Mouse (Mus musculus) neural tube, embryonic 14.5 days (tissue): ENCODE measurements around the gene Mterf1a. TPM values are rescaled to one million over a fixed set of nuclear protein-coding genes. Genes with fewer than 3 reads are reported as not detected.
A peak's percentile ranks its signal among the peaks of the same experiment; 100 is the strongest.
"Not testable (repeated sequence)": the region's sequence is repeated elsewhere in the genome, so short reads cannot be mapped to it uniquely, and the experiment has no call there.

ENCODE experiments used
- ATAC-seq: fragments of 200-750 bp; cut with Nextera tagmentation; 2 replicates; pipeline ENCODE4 v1.8.0; 2017; ENCODE audit warnings: low read depth, mild to moderate bottlenecking, moderate TSS enrichment, moderate library complexity
- H3K27ac ChIP-seq: fragments of 300-500 bp; sonication (generic); 2 replicates; pipeline ENCODE4 v1.5.1; 2014; ENCODE audit warnings: low read depth, mild to moderate bottlenecking, control low read depth, low read length, moderate library complexity, mixed read lengths
- H3K27me3 ChIP-seq: fragments of 300-500 bp; sonication (generic); 2 replicates; pipeline ENCODE4 v1.6.1; 2014; ENCODE audit warnings: low read length; ENCODE audit not compliant: control insufficient read depth, insufficient read depth
- H3K36me3 ChIP-seq: fragments of 300-500 bp; sonication (generic); 2 replicates; pipeline ENCODE4 v1.6.1; 2014; ENCODE audit warnings: low read length, mixed read lengths; ENCODE audit not compliant: control insufficient read depth, insufficient read depth
- H3K4me1 ChIP-seq: fragments of 300-500 bp; sonication (generic); 2 replicates; pipeline ENCODE4 v1.6.1; 2014; ENCODE audit warnings: low read length; ENCODE audit not compliant: control insufficient read depth, insufficient read depth
- H3K4me2 ChIP-seq: fragments of 300-500 bp; sonication (generic); 2 replicates; pipeline ENCODE4 v1.6.1; 2014; ENCODE audit warnings: mild to moderate bottlenecking, low read depth, low read length, control low read depth
- H3K4me3 ChIP-seq: fragments of 300-500 bp; sonication (generic); 2 replicates; pipeline ENCODE4 v1.5.1; 2014; ENCODE audit warnings: low read depth, low read length, control low read depth, mixed read lengths
- H3K9ac ChIP-seq: fragments of 300-500 bp; sonication (generic); replicated peaks from 2 replicates; pipeline ENCODE4 v1.6.1; 2014; ENCODE audit warnings: low read depth, mild to moderate bottlenecking, control low read depth, low read length, mixed read lengths
- H3K9me3 ChIP-seq: fragments of 300-500 bp; sonication (generic); 2 replicates; pipeline ENCODE4 v1.6.1; 2016; ENCODE audit warnings: low read length; ENCODE audit not compliant: control insufficient read depth
- WGBS: fragments of 180-500 bp; shearing (Covaris S2); extraction: QIAGEN DNeasy Blood & Tissue Kit; methylation state at CpG from one replicate; pipeline ENCODE4 v1.1.7; 2014; 5-methylcytosine and 5-hydroxymethylcytosine counted together
- polyA plus RNA-seq: library from polyadenylated mRNA; unstranded; fragments of >200 nt; fragmentation: Nextera tagmentation; extraction: Ambion mirVana; gene quantifications from 2 replicates; pipeline ENCODE4 v1.2.1, GENCODE M21; 2014

Mterf1a gene
- polyA plus RNA-seq, 1 experiment from 2014 or later = 8.2 TPM

DNA sequence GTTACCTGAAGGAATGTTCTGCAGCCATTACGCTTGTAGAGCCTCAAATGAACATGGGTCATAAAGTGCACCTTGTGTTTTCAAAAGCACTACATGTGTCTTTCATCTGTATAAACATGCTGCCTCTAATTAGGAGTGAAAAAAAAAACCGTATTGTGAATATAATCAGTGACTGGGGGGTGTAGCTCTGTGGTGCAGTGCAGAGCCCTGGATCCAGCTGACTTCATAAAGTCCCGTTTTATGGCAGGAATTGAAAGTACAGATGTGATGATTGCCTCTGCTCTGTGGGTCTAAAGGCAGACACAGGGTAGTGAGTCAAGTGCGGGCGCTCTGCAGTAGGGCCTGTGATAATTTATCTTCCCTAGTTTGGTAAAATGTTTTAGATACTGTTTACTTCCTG is 37.0 kb upstream of the Mterf1a start:
- ATAC-seq = no peak
- H3K9ac ChIP-seq = 0 out of 2 replicates have a peak overlapping the region, but pooled peaks have one; percentile 2
- no peaks in the 10 kb centered on the region for H3K9me3 ChIP-seq
- H3K27ac ChIP-seq = no peak overlapping the region
- peak overlapping the region; percentile 65 for H3K4me2 ChIP-seq
- peak overlapping the region; percentile 87 for H3K4me3 ChIP-seq
- H3K36me3 ChIP-seq = no peaks in the 10 kb centered on the region
- peaks cover 2% of the 10 kb centered on the region; the same call in 1 of the 2 replicates for H3K27me3 ChIP-seq
- peaks cover 20% of the 10 kb centered on the region for H3K4me1 ChIP-seq
- WGBS = 31% methylated on average over 5 of the region's 5 CpGs

- Histone ChIP-seq H3K9me3 (no peaks in the 10 kb centered on the region), H3K27ac (peak overlapping the region; percentile 97), H3K4me1 (peaks cover 20% of the 10 kb centered on the region), H3K4me2 (peak overlapping the region; percentile 65), H3K36me3 (no peaks in the 10 kb centered on the region), H3K9ac (peak overlapping the region; percentile 100), H3K4me3 (peak overlapping the region; percentile 87), H3K27me3 (peaks cover 2% of the 10 kb centered on the region; the same call in 1 of the 2 replicates)
- ATAC-seq = peak; percentile 67
- WGBS = under 1% methylated on average over 12 of the region's 12 CpGs
Measured at GRCm38 (mm10) chr5:3928690-3929046, 34.9 kb upstream of the Mterf1a start.

DNA sequence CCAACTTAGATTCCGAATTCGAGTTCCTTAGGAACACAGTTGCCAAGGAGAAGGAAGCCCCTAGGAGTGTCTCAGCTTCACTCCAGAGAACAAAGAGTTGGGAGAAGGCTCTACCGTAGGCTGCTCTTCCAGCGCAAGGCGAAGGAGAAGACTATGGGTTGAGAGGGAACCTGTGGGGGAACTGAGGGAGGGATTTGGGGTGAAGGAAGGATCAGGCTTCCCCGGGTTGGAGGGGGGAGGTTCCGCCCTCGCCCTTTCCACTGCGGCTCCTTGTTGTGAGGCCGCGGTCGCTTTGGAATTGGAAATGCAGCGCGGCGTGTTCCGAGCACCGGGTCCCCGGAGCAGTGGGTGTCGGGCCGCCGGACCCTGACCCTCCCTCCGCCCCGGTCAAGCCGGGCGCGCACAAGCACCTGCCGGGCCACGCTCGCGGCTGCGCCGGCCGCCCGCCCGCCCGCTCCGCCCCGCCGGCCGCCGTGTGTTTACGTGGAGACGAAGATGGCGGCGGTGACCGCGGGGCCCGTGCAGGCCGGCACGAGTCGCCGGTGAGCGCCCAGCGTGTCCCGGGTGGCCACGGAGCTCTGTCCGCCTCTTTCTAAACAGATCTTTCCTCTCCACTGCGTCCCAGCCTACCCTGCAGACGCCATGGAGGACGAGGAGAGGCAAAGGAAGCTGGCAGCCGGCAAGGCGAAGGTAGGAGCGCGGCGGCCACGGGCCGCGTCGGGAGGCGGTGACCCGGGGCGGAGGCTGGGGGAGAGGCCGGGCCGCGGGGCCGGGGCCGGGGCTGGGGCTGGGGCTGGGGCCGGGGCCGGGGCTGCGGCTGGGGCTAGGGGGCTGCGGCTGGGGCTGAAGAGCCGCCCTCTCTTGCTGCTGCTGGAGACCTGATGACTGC is 34.3 kb upstream of the Mterf1a start, which contains the start of gene Akap9:
Akap9 (plus strand) TSS at position 254 of the 889 bp plus-strand sequence.
- Histone ChIP-seq H3K4me2 (peak within 1 kb of the TSS; percentile 65), H3K27me3 (peaks cover 2% of the 10 kb centered on the region; the same call in 1 of the 2 replicates), H3K4me1 (peaks cover 20% of the 10 kb centered on the region), H3K4me3 (peak within 1 kb of the TSS; percentile 87), H3K36me3 (no peaks in the 10 kb centered on the region), H3K9me3 (no peaks in the 10 kb centered on the region), H3K27ac (peak within 1 kb of the TSS; percentile 97), H3K9ac (peak within 1 kb of the TSS; percentile 100)
- WGBS = under 1% methylated on average over 59 of the region's 82 CpGs
- peak; percentile 86 for ATAC-seq

DNA sequence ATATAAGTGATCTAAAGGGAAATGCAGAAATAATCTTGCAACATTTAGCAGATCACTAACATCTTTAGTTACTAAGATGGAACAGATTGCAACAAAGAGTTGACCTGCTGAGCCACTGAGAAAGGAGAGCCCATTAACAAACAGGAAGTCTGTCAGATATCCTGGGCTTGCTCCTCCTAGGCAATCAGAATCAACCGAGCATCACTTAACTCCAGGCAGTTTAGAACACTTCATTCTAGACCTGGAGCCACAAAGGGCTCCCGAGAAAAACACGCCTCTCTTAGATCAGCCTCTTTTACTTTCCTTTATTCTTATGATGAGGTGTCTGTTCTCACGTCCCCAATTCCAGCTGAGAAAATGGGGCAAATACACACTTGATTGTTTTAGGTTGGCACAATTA is 32.9 kb upstream of the Mterf1a start:
- Histone ChIP-seq H3K4me2 (no peak overlapping the region), H3K9ac (no peak overlapping the region), H3K4me1 (peaks cover 16% of the 10 kb centered on the region), H3K4me3 (no peak overlapping the region), H3K27me3 (peaks cover 2% of the 10 kb centered on the region; the same call in 1 of the 2 replicates), H3K9me3 (no peaks in the 10 kb centered on the region), H3K36me3 (no peaks in the 10 kb centered on the region), H3K27ac (no peak overlapping the region)
- ATAC-seq = no peak
- 15% methylated on average over 4 of the region's 4 CpGs for WGBS

DNA sequence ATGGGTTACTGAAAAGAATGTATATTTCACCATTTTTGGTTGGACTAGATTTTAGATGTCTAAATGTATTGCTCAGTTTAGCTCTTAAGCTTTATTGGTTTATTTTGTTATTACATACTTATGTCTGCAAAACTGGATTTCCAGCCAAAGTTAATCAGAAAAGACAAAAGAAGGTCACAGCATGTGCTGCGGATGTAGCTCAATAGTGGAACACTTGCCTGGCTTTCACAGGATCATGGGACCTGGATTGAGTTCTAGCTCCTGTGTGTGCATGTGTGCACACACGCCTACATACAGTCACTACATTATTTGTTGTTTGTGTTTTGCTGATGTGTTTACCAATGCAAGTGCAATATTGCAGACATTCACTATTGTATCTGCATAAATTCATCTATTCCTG is 28.6 kb upstream of the Mterf1a start:
- ATAC-seq = no peak
- WGBS = 94% methylated on average over 2 of the region's 2 CpGs
- no peaks in the 10 kb centered on the region for H3K27me3 ChIP-seq
- no peaks in the 10 kb centered on the region for H3K36me3 ChIP-seq
- no peak overlapping the region for H3K9ac ChIP-seq
- no peaks in the 10 kb centered on the region for H3K9me3 ChIP-seq
- no peak overlapping the region for H3K4me2 ChIP-seq
- no peak overlapping the region for H3K4me3 ChIP-seq
- no peak overlapping the region for H3K27ac ChIP-seq
- peaks cover 3% of the 10 kb centered on the region; the same call in 1 of the 2 replicates for H3K4me1 ChIP-seq

- H3K36me3 ChIP-seq = no peaks in the 10 kb centered on the region
- H3K27ac ChIP-seq = no peak overlapping the region
- no peak overlapping the region for H3K4me3 ChIP-seq
- H3K4me1 ChIP-seq = no peaks in the 10 kb centered on the region
- 70% methylated on average over 2 of the region's 2 CpGs for WGBS
- H3K27me3 ChIP-seq = no peaks in the 10 kb centered on the region
- ATAC-seq = no peak
- H3K9me3 ChIP-seq = no peaks in the 10 kb centered on the region
- H3K9ac ChIP-seq = no peak overlapping the region
- H3K4me2 ChIP-seq = no peak overlapping the region
Measured at GRCm38 (mm10) chr5:3905471-3905870, 11.7 kb upstream of the Mterf1a start.

- H3K27ac ChIP-seq, H3K4me1 ChIP-seq, H3K27me3 ChIP-seq, H3K9ac ChIP-seq, H3K4me3 ChIP-seq, ATAC-seq, H3K4me2 ChIP-seq, H3K36me3 ChIP-seq, H3K9me3 ChIP-seq: not testable (repeated sequence)
- WGBS = 99% methylated on average over 4 of the region's 4 CpGs
Measured at GRCm38 (mm10) chr5:3894294-3894619, 524 bp upstream of the Mterf1a start.

DNA sequence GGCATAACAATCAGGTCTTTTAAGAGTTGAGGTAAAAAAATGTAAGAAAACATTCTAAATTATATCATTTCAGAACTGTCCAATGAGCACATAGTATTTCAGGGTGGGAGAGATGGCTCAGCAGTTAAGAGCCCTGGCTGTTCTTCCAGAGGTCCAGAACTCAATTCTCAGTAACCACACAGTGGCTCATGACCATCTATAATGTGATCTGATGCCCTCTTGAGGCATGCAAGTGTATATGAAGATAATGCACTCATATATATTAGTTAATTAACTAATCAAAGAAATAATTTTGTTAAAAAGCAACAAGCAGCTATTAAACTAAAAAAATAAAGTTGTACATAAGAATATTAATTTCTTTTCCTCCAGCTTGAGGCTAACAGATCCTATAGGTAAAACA is 4.5 kb downstream of the Mterf1a start:
- no peak overlapping the region for H3K9ac ChIP-seq
- H3K4me1 ChIP-seq = peaks cover 5% of the 10 kb centered on the region; the same call in 1 of the 2 replicates
- H3K4me2 ChIP-seq = no peak overlapping the region
- H3K36me3 ChIP-seq = no peaks in the 10 kb centered on the region
- ATAC-seq = no peak
- no peak overlapping the region for H3K27ac ChIP-seq
- H3K4me3 ChIP-seq = no peak overlapping the region
- no peaks in the 10 kb centered on the region for H3K9me3 ChIP-seq
- H3K27me3 ChIP-seq = no peaks in the 10 kb centered on the region

DNA sequence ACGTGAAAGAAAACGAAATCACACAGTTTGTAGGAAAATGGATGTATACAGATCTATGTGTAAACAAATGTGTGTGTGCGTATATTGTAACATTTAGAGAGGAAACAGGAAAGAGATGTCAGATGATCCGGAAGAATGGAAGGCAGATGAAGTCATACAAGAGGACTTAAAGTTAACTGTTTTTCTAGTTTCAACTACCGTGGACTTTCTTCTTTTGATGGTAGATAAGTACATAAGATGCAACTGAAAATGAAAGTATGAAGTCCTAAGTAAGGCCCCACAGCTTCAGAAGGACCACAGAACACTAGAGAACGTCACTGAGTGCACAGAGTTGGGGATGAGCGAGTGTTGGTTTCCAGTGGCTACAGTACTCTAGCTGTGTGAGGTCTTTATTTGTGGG is 6.9 kb downstream of the Mterf1a start:
- H3K36me3 ChIP-seq, ATAC-seq, H3K4me3 ChIP-seq, H3K4me2 ChIP-seq, H3K4me1 ChIP-seq, H3K9ac ChIP-seq, H3K27ac ChIP-seq, H3K9me3 ChIP-seq, H3K27me3 ChIP-seq: not testable (repeated sequence)
- WGBS = 94% methylated on average over 7 of the region's 7 CpGs
